Mouse (Mus musculus) liver, adult 2 months (tissue): ENCODE measurements around the gene Rab37. TPM values are rescaled to one million over a fixed set of nuclear protein-coding genes. Genes with fewer than 3 reads are reported as not detected.

Experiments used
- DNase-seq: peaks from one replicate; pipeline ENCODE4 v3.0.0-alpha.2; 2011; ENCODE audit warnings: low read depth, low spot score; ENCODE audit errors: extremely low read depth
- H3K27ac ChIP-seq: fragments of 200-500 bp; replicated peaks from 2 replicates; pipeline ENCODE4 v1.5.1; 2012; ENCODE audit warnings: low read depth, mild to moderate bottlenecking, control low read depth, inconsistent platforms, low read length; ENCODE audit not compliant: insufficient read depth
- H3K27me3 ChIP-seq: fragments of 200-500 bp; 2 replicates; pipeline ENCODE4 v1.6.1; 2012; ENCODE audit warnings: mild to moderate bottlenecking, moderate library complexity, low read length, inconsistent platforms; ENCODE audit not compliant: control insufficient read depth, insufficient read depth
- H3K36me3 ChIP-seq: fragments of 200-500 bp; 2 replicates; pipeline ENCODE4 v1.6.1; 2012; ENCODE audit warnings: low read length, inconsistent platforms; ENCODE audit not compliant: control insufficient read depth, insufficient read depth
- H3K4me1 ChIP-seq: fragments of 200-500 bp; 2 replicates; pipeline ENCODE4 v1.6.1; 2011; ENCODE audit warnings: low read length; ENCODE audit not compliant: control insufficient read depth, insufficient read depth
- H3K4me3 ChIP-seq: fragments of 200-500 bp; 2 replicates; pipeline ENCODE4 v1.5.1; 2011; ENCODE audit warnings: low read depth, mild to moderate bottlenecking, control low read depth, low read length, moderate library complexity; ENCODE audit not compliant: insufficient read depth
- H3K79me2 ChIP-seq: fragments of 200-500 bp; 2 replicates; pipeline ENCODE4 v1.6.1; 2012; ENCODE audit warnings: inconsistent platforms, mild to moderate bottlenecking, low read length, moderate library complexity; ENCODE audit not compliant: control insufficient read depth, insufficient read depth
- H3K9ac ChIP-seq: fragments of 200-500 bp; 2 replicates; pipeline ENCODE4 v1.6.1; 2012; ENCODE audit warnings: low read depth, mild to moderate bottlenecking, control low read depth, inconsistent platforms, low read length
- CTCF ChIP-seq: fragments of 200-500 bp; IDR thresholded peaks from 2 replicates; pipeline ENCODE4 v1.5.1; 2011; ENCODE audit warnings: low read depth, low read length, control low read depth
- POLR2A ChIP-seq: fragments of 200-500 bp; IDR thresholded peaks from 2 replicates; pipeline ENCODE4 v1.6.1; 2011; ENCODE audit warnings: low read length, control low read depth; ENCODE audit not compliant: insufficient read depth; ENCODE audit errors: extremely low read depth
- WGBS: fragments of 180-500 bp; shearing (Covaris S2); methylation state at CpG from one replicate; pipeline ENCODE4 v1.1.7; 2018; 5-methylcytosine and 5-hydroxymethylcytosine counted together
- polyA plus RNA-seq: library from polyadenylated mRNA; depleted of rRNA; stranded (reverse); fragments of >200 nt; gene quantifications from 2 replicates; pipeline ENCODE4 v1.2.3, GENCODE M21; 2012
- total RNA-seq: library from RNA; depleted of rRNA; stranded (reverse); fragments of >200 nt; gene quantifications from 2 replicates; pipeline ENCODE4 v1.2.3, GENCODE M21; 2014

The Rab37 gene
- total and polyA plus RNA-seq, 2 experiments, result 0.09 to 0.20 TPM

DNA sequence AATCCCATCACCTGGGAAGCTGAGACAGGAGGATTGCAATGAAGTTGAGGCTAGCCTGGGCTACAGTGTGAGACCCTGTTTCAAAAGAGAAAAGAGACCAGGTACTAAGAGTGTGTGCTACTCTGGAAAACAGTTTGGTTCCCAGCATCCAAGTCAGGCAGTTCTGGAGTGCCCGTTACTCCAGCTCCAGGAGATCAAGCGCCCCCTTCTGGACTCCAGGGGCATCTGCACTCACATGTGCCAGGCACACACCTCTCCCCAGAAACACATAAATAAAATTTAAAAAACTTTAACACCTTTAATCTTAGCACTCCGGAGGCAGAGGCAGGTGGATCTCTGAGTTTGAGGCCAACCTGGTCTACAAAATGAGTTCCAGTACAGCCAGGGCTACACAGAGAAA, 9.9 kb upstream of the Rab37 start:
- Histone ChIP-seq H3K4me3 (no peak overlapping the region), H3K79me2 (no peaks in the 10 kb centered on the region), H3K27me3 (peaks cover 4% of the 10 kb centered on the region; the same call in 1 of the 2 replicates), H3K4me1 (no peaks in the 10 kb centered on the region), H3K27ac (no peak overlapping the region), H3K9ac (no peak overlapping the region), H3K36me3 (no peaks in the 10 kb centered on the region)
- no peak for TF ChIP-seq CTCF
- no peak for TF ChIP-seq POLR2A
- 66% methylated on average over 3 of the region's 3 CpGs for WGBS
- DNase-seq, result no peak

DNA sequence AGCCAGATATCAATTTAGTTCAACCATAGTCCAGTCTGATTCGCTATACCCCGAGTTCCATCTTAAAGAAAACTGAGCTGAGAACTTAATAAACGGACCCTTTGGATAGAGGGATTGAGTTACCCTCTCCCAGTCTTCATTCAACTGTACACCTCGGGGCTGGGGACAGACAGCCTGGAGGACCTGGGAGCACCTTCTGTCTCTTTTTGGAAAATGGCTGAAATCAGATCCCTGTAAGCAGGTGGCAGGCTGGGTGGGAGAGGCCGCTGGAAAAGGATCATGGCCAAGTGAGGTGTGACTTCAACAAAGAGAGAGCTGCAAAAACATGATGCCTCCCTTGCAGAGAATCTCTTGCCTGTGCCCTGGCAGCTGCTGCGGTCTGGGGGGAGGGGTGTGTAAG, 9.0 kb upstream of the Rab37 start:
- Histone ChIP-seq H3K27me3 (peaks cover 4% of the 10 kb centered on the region; the same call in 1 of the 2 replicates), H3K79me2 (no peaks in the 10 kb centered on the region), H3K9ac (no peak overlapping the region), H3K36me3 (no peaks in the 10 kb centered on the region), H3K4me1 (no peaks in the 10 kb centered on the region), H3K27ac (no peak overlapping the region), H3K4me3 (no peak overlapping the region)
- DNase-seq, result no peak
- TF ChIP-seq CTCF (no peak), POLR2A (no peak)
- WGBS, result 78% methylated on average over 6 of the region's 6 CpGs

DNA sequence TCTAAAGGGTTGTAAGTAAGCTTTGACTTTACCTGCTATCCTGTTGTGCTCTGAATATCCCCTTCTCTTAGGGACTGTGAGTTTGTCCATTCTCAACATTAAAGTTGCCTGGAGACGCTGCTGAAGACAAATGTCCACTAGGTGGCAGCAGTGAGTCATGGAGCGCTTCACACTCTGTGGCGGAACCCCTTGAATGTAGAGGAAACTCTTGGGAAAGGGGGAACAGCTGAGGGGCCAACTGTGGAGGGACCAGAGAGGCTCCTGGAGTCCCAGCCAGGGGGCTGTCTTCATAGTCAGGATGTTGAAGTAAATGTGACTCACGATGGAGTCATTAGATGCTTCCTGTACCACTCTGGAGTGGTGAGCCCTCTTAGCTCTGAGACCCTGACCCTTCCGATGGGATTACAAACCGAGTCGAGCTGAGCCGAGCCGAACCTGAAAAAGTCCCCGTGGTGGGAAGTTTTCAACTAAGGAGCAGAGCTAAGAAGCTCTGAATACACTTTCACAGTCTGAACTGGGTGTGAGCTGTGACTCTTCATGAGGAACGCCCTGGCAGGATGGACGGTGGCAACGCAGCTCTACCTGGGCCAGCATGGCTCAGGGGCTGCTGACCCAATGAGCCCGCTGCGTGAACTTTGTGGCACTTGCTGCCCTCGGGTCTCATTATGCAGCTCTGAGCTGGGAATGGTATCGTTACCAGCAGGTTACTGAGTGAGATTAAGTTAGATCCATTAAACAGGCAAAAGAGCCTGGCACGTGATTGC, 7.7 kb upstream of the Rab37 start:
- no peak overlapping the region for H3K4me3 ChIP-seq
- no peaks in the 10 kb centered on the region for H3K4me1 ChIP-seq
- H3K79me2 ChIP-seq, result no peaks in the 10 kb centered on the region
- H3K36me3 ChIP-seq, result no peaks in the 10 kb centered on the region
- H3K27ac ChIP-seq, result no peak overlapping the region
- TF ChIP-seq CTCF (peak; percentile 85), POLR2A (no peak)
- no peak overlapping the region for H3K9ac ChIP-seq
- peak; percentile 27 for DNase-seq
- 37% methylated on average over 18 of the region's 18 CpGs for WGBS
- H3K27me3 ChIP-seq, result peaks cover 4% of the 10 kb centered on the region; the same call in 1 of the 2 replicates

DNA sequence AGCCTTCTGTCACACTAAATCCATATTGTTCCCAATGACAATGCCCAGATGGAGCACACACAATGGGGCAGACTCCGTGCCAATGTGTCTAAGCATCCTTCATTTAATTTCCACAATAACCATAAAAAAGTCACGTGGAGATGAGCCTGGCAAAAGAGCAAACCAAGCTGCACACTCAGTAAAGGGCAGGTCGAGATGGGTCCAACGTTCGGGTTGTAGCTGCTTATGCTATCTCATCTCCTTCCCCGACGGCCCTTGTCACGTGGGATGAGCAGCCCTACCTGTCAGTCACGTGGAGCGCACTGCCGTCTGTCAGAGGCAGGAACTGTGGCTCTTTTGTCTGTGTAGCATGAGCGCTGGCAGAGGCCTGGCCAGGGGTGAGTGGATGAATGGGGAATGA, 6.6 kb upstream of the Rab37 start:
- TF ChIP-seq CTCF (no peak), POLR2A (no peak)
- 44% methylated on average over 12 of the region's 12 CpGs for WGBS
- H3K9ac ChIP-seq, result no peak overlapping the region

DNA sequence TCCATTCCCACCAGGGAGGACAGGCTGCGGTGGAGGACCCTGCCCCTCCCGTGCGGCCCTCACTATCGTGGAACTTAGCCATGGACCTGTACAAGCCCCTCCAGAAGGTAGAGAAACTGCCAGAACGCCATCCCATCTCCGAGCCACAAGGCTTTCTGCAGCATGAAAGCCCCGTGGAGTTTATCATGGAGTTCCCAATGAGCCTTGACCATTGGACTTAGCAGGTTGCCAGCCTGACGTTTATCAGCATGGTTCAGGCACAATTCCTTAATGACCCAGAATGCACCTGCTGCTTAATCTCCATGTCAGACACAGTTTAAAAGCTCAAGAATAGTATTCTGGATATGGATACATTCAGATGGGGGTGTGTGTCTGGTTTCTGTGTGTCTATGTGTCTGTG, 6.2 kb upstream of the Rab37 start:
- H3K27ac ChIP-seq, result no peak overlapping the region
- H3K79me2 ChIP-seq, result no peaks in the 10 kb centered on the region
- no peak for TF ChIP-seq POLR2A
- TF ChIP-seq CTCF, result no peak
- no peak for DNase-seq
- no peaks in the 10 kb centered on the region for H3K36me3 ChIP-seq
- H3K27me3 ChIP-seq, result peaks cover 4% of the 10 kb centered on the region; the same call in 1 of the 2 replicates
- H3K4me1 ChIP-seq, result no peaks in the 10 kb centered on the region
- 53% methylated on average over 8 of the region's 8 CpGs for WGBS
- H3K4me3 ChIP-seq, result no peak overlapping the region
- H3K9ac ChIP-seq, result no peak overlapping the region

More for the DNA sequence above, 6.6 kb upstream of the Rab37 start:
- H3K4me3 ChIP-seq, result no peak overlapping the region
- no peak for DNase-seq
- H3K27me3 ChIP-seq, result peaks cover 4% of the 10 kb centered on the region; the same call in 1 of the 2 replicates
- H3K4me1 ChIP-seq, result no peaks in the 10 kb centered on the region
- no peaks in the 10 kb centered on the region for H3K36me3 ChIP-seq
- H3K27ac ChIP-seq, result no peak overlapping the region
- no peaks in the 10 kb centered on the region for H3K79me2 ChIP-seq

DNA sequence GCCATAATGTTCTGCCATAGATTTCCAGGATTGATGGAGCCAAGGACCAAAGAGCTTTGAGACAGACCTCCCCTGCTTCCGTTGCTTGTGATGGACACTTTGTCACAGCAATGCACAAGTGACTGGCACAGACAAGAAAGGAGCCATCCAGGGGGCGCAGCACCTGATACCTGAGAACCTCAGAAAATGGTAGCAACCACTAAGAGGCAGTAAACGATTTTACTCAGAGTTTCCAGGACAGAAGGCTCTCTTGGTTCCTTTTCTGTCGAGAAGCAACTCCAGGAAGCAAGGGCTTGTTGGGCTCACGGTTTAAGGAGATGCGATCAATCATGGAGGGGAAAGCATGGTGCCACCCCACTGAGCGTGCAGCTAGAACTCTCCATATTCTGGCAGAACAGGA, 5.0 kb upstream of the Rab37 start:
- Histone ChIP-seq H3K27me3 (peaks cover 5% of the 10 kb centered on the region), H3K36me3 (no peaks in the 10 kb centered on the region), H3K79me2 (no peaks in the 10 kb centered on the region), H3K4me3 (no peak overlapping the region), H3K9ac (no peak overlapping the region), H3K27ac (no peak overlapping the region), H3K4me1 (no peaks in the 10 kb centered on the region)
- TF ChIP-seq POLR2A (no peak), CTCF (no peak)
- DNase-seq, result no peak
- WGBS, result 59% methylated on average over 7 of the region's 7 CpGs
